In genomic region chr7:81342356-81343094, GRCm38 (mm10) we compare ENCODE assay signal across 8 mouse cellular contexts. TPM values are rescaled to one million over a fixed set of nuclear protein-coding genes. Genes with fewer than 3 reads are reported as not detected.
DNase-seq lines count a peak whose midpoint lies in the region; ATAC-seq and TF ChIP-seq lines count a peak whose summit lies in the region.

No protein-coding gene starts in this region.

- no peak overlapping the region for H3K4me3 ChIP-seq in lung, postnatal 0 days (ENCODE audit: low read depth, low read length)
- H3K4me3 ChIP-seq in lung, adult 2 months (replicated peaks; ENCODE audit: extremely low read depth, low read depth, low read length), result no peak overlapping the region
- H3K4me3 ChIP-seq in forebrain, embryonic 15.5 days, result peak overlapping the region; percentile 53
- peak overlapping the region; percentile 96 for H3K4me3 ChIP-seq in limb, embryonic 13.5 days
- H3K4me3 ChIP-seq in stomach, embryonic 15.5 days (replicated peaks), result peak overlapping the region; percentile 68

- H3K36me3 ChIP-seq in lung, postnatal 0 days (ENCODE audit: insufficient read depth, low read length), result peaks cover 15% of the 10 kb centered on the region
- peaks cover 47% of the 10 kb centered on the region for H3K36me3 ChIP-seq in forebrain, embryonic 15.5 days
- H3K36me3 ChIP-seq in limb, embryonic 13.5 days, result peaks cover 64% of the 10 kb centered on the region
- H3K36me3 ChIP-seq in stomach, embryonic 15.5 days, result peaks cover 36% of the 10 kb centered on the region; the same call in 1 of the 2 replicates

- TF ChIP-seq POLR2A in lung, adult 2 months (IDR thresholded peaks at IDR 0.05; ENCODE audit: borderline replicate concordance, extremely low read depth, low read depth, low read length), result no peak

- H3K27ac ChIP-seq in lung, postnatal 0 days (ENCODE audit: low read length), result no peak overlapping the region
- no peak overlapping the region for H3K27ac ChIP-seq in forebrain, embryonic 15.5 days (replicated peaks)
- peak overlapping the region; percentile 0; the same call in 1 of the 2 replicates for H3K27ac ChIP-seq in limb, embryonic 13.5 days
- H3K27ac ChIP-seq in stomach, embryonic 15.5 days, result no peak overlapping the region

- no peak for ATAC-seq in lung, postnatal 0 days
- ATAC-seq in forebrain, embryonic 15.5 days (replicated peaks), result no peak
- no peak for ATAC-seq in limb, embryonic 13.5 days (ENCODE audit: low FRiP score, low read depth)
- ATAC-seq in stomach, embryonic 15.5 days (ENCODE audit: insufficient read depth, low FRiP score, low read depth), result no peak

- DNase-seq in lung, postnatal 0 days (ENCODE audit: low spot score), result no peak
- DNase-seq in lung, adult 2 months, result no peak
- no peak for DNase-seq in layer of hippocampus, adult 8-10 months (ENCODE audit: low spot score in 2 of 2)
- DNase-seq in urinary bladder, postnatal 14 days (ENCODE audit: low spot score), result no peak
- DNase-seq in gastrocnemius, postnatal 10 days, result no peak

- H3K4me2 ChIP-seq in lung, postnatal 0 days (replicated peaks; ENCODE audit: low read depth, low read length), result 0 out of 2 replicates have a peak overlapping the region, but pooled peaks have one; percentile 17
- peak overlapping the region; percentile 75 for H3K4me2 ChIP-seq in forebrain, embryonic 15.5 days (replicated peaks)
- peak overlapping the region; percentile 97 for H3K4me2 ChIP-seq in limb, embryonic 13.5 days (replicated peaks)
- H3K4me2 ChIP-seq in stomach, embryonic 15.5 days, result peak overlapping the region; percentile 80

- no peak for TF ChIP-seq EP300 in lung, postnatal 0 days (IDR thresholded peaks at IDR 0.05)

- no peak for TF ChIP-seq CTCF in lung, postnatal 0 days (IDR thresholded peaks at IDR 0.05)
- TF ChIP-seq CTCF in lung, adult 2 months (IDR thresholded peaks at IDR 0.05; ENCODE audit: insufficient read depth, low read length), result no peak

- no peaks in the 10 kb centered on the region for H3K9me3 ChIP-seq in lung, postnatal 0 days (ENCODE audit: low read length)
- no peaks in the 10 kb centered on the region for H3K9me3 ChIP-seq in forebrain, embryonic 15.5 days
- H3K9me3 ChIP-seq in limb, embryonic 13.5 days, result no peaks in the 10 kb centered on the region
- H3K9me3 ChIP-seq in stomach, embryonic 15.5 days, result no peaks in the 10 kb centered on the region

- H3K27me3 ChIP-seq in lung, postnatal 0 days (replicated peaks; ENCODE audit: insufficient read depth, low read length), result no peaks in the 10 kb centered on the region
- no peaks in the 10 kb centered on the region for H3K27me3 ChIP-seq in forebrain, embryonic 15.5 days
- no peaks in the 10 kb centered on the region for H3K27me3 ChIP-seq in limb, embryonic 13.5 days
- no peaks in the 10 kb centered on the region for H3K27me3 ChIP-seq in stomach, embryonic 15.5 days (replicated peaks)

- H3K4me1 ChIP-seq in lung, postnatal 0 days (ENCODE audit: insufficient read depth, low read depth, low read length), result peaks cover 4% of the 10 kb centered on the region; the same call in 1 of the 2 replicates
- peaks cover 10% of the 10 kb centered on the region for H3K4me1 ChIP-seq in lung, adult 2 months (ENCODE audit: control insufficient read depth, insufficient read depth, low read length)
- peaks cover 25% of the 10 kb centered on the region for H3K4me1 ChIP-seq in forebrain, embryonic 15.5 days
- peaks cover 22% of the 10 kb centered on the region for H3K4me1 ChIP-seq in limb, embryonic 13.5 days
- H3K4me1 ChIP-seq in stomach, embryonic 15.5 days, result peaks cover 12% of the 10 kb centered on the region

- 55% methylated on average over 8 of the region's 8 CpGs for WGBS in lung, postnatal 0 days
- WGBS in lung, adult 2 months, result 46% methylated on average over 8 of the region's 8 CpGs
- 72% methylated on average over 8 of the region's 8 CpGs for WGBS in forebrain, embryonic 15.5 days
- 78% methylated on average over 8 of the region's 8 CpGs for WGBS in limb, embryonic 13.5 days
- WGBS in stomach, embryonic 15.5 days, result 66% methylated on average over 8 of the region's 8 CpGs

- 0 out of 2 replicates have a peak overlapping the region, but pooled peaks have one; percentile 9 for H3K9ac ChIP-seq in lung, postnatal 0 days (replicated peaks; ENCODE audit: low read depth)
- peak overlapping the region; percentile 71; the same call in 1 of the 2 replicates for H3K9ac ChIP-seq in forebrain, embryonic 15.5 days (replicated peaks)
- H3K9ac ChIP-seq in limb, embryonic 13.5 days, result peak overlapping the region; percentile 99
- 0 out of 2 replicates have a peak overlapping the region, but pooled peaks have one; percentile 70 for H3K9ac ChIP-seq in stomach, embryonic 15.5 days

RNA-seq across cellular contexts. Expression of gene Rps17, which starts 2.5 kb away (rescaled TPM):
- 860 and 899 TPM in 2 replicates for polyA plus RNA-seq in lung, postnatal 0 days (2015; fragmentation: Nextera tagmentation; extraction: Ambion mirVana)
- polyA plus RNA-seq in lung, adult 2 months (2012; rRNA removed), result 669 and 673 TPM in 2 replicates
- 804 and 852 TPM in 2 replicates for polyA plus RNA-seq in forebrain, embryonic 15.5 days (2015; fragmentation: Nextera tagmentation; extraction: Ambion mirVana)
- polyA plus RNA-seq in limb, embryonic 13.5 days (2015; fragmentation: Nextera tagmentation; extraction: Ambion mirVana), result 1,270 and 1,322 TPM in 2 replicates
- polyA plus RNA-seq in stomach, embryonic 15.5 days (2015; fragmentation: Nextera tagmentation; extraction: Ambion mirVana), result 1,116 and 1,252 TPM in 2 replicates
- total RNA-seq in layer of hippocampus, adult 8-10 months (2022), result 100 to 1,000 TPM; 559 to 662 (median 611) TPM
- total RNA-seq in gastrocnemius, postnatal 10 days (2021), result 1,000 to 10,000 TPM; 1,068 to 1,095 TPM

Comparison
In these comparisons a context has a peak if more than half of its experiments do, and no peak if none do; other contexts are left out.
1. H3K4me2 ChIP-seq: peak in every context shown above with its lines; median percentile 97 in limb, embryonic 13.5 days; 80 in stomach, embryonic 15.5 days; 75 in forebrain, embryonic 15.5 days; 17 in lung, postnatal 0 days.
2. H3K4me3 ChIP-seq: peak in forebrain, embryonic 15.5 days (single experiment), limb, embryonic 13.5 days (single experiment) and stomach, embryonic 15.5 days (single experiment); none in lung, postnatal 0 days (single experiment) and lung, adult 2 months (single experiment).
3. H3K9ac ChIP-seq: peak in every context shown above with its lines; median percentile 99 in limb, embryonic 13.5 days; 71 in forebrain, embryonic 15.5 days; 70 in stomach, embryonic 15.5 days; 9 in lung, postnatal 0 days.